Mouse (Mus musculus) MEL (cell line): Measurements from ENCODE around the gene Fkbp10. TPM values are rescaled to one million over a fixed set of nuclear protein-coding genes. Genes with fewer than 3 reads are reported as not detected.

Experiments used
- DNase-seq: peaks from one replicate; pipeline ENCODE4 v3.0.0; 2011; ENCODE audit warnings: low read depth, low spot score
- H3K27ac ChIP-seq: 2 replicates; pipeline ENCODE4 v1.5.1; 2012; ENCODE audit warnings: low read depth, mild to moderate bottlenecking, control low read depth, low read length, moderate library complexity; ENCODE audit not compliant: control insufficient read depth
- H3K27me3 ChIP-seq, 2 experiments: fragments of 150-350 bp in 1 of 2; sonication (generic) in 1 of 2; 2 replicates each; pipeline ENCODE4 v1.6.1; 2012; ENCODE audit warnings: low read length in 2 of 2, mild to moderate bottlenecking in 2 of 2, improper control_type of control experiment in 1 of 2, moderate library complexity in 1 of 2; ENCODE audit not compliant: insufficient read depth in 2 of 2, control insufficient read depth in 1 of 2
- H3K36me3 ChIP-seq, 2 experiments: 2 replicates each; pipeline ENCODE4 v1.6.1; 2012 to 2014; ENCODE audit warnings: low read length in 2 of 2, improper control_type of control experiment in 1 of 2, inconsistent platforms in 1 of 2, mild to moderate bottlenecking in 1 of 2; ENCODE audit not compliant: insufficient read depth in 2 of 2, control insufficient read depth in 1 of 2
- H3K4me1 ChIP-seq, 2 experiments: fragments of 150-350 bp in 1 of 2; sonication (generic) in 1 of 2; 2 replicates each; pipeline ENCODE4 v1.6.1; 2012; ENCODE audit warnings: low read length in 2 of 2, improper control_type of control experiment in 1 of 2, mild to moderate bottlenecking in 1 of 2; ENCODE audit not compliant: insufficient read depth in 2 of 2, control insufficient read depth in 1 of 2
- H3K4me3 ChIP-seq, 2 experiments: fragments of 150-350 bp in 1 of 2; sonication (generic) in 1 of 2; 2 replicates each; pipeline ENCODE4 v1.5.1; 2012; ENCODE audit warnings: low read depth in 2 of 2, low read length in 2 of 2, mild to moderate bottlenecking in 2 of 2, moderate library complexity in 2 of 2, control low read depth in 1 of 2, improper control_type of control experiment in 1 of 2; ENCODE audit not compliant: control insufficient read depth in 1 of 2, insufficient read depth in 1 of 2
- H3K79me2 ChIP-seq: 2 replicates; pipeline ENCODE4 v1.6.1; 2012; ENCODE audit warnings: mild to moderate bottlenecking, low read length, moderate library complexity; ENCODE audit not compliant: control insufficient read depth, poor library complexity, insufficient read depth
- H3K9ac ChIP-seq: 2 replicates; pipeline ENCODE4 v1.6.1; 2012; ENCODE audit warnings: low read depth, mild to moderate bottlenecking, control low read depth, low read length, moderate library complexity; ENCODE audit not compliant: control insufficient read depth, poor library complexity, severe bottlenecking
- H3K9me3 ChIP-seq: fragments of 150-350 bp; sonication (generic); replicated peaks from 2 replicates; pipeline ENCODE4 v1.6.1; 2012; ENCODE audit warnings: mild to moderate bottlenecking, low read length, improper control_type of control experiment, moderate library complexity; ENCODE audit not compliant: insufficient read depth
- BHLHE40 ChIP-seq: IDR thresholded peaks from 2 replicates; pipeline ENCODE4 v1.6.1; 2012; ENCODE audit warnings: low read depth, mild to moderate bottlenecking, inconsistent platforms, low read length, improper control_type of control experiment, borderline replicate concordance
- CHD1 ChIP-seq: IDR thresholded peaks from 2 replicates; pipeline ENCODE4 v1.6.1; 2012; ENCODE audit warnings: low read depth, mild to moderate bottlenecking, inconsistent platforms, low read length, improper control_type of control experiment
- CTCF ChIP-seq, 3 experiments: IDR thresholded peaks in 2 of 3; conservative IDR thresholded peaks in 1 of 3; 2 replicates each; pipeline ENCODE4 v1.5.1; 2011 to 2012; ENCODE audit warnings: low read length in 3 of 3, low read depth in 2 of 3, mild to moderate bottlenecking in 2 of 3, improper control_type of control experiment in 1 of 3, inconsistent platforms in 1 of 3, mixed read lengths in 1 of 3, moderate library complexity in 1 of 3; ENCODE audit not compliant: control insufficient read depth in 1 of 3, insufficient read depth in 1 of 3, poor library complexity in 1 of 3, severe bottlenecking in 1 of 3
- E2F4 ChIP-seq: IDR thresholded peaks from 2 replicates; pipeline ENCODE4 v1.6.1; 2011; ENCODE audit warnings: low read depth, low read length, improper control_type of control experiment, borderline replicate concordance
- ELF1 ChIP-seq: IDR thresholded peaks from 2 replicates; pipeline ENCODE4 v1.6.1; 2014; ENCODE audit warnings: low read depth, mild to moderate bottlenecking, inconsistent platforms, low read length, improper control_type of control experiment, moderate library complexity
- EP300 ChIP-seq, 2 experiments: IDR thresholded peaks; 2 replicates each; pipeline ENCODE4 v1.6.1; 2011; ENCODE audit warnings: improper control_type of control experiment in 2 of 2, low read length in 2 of 2, low read depth in 1 of 2, mild to moderate bottlenecking in 1 of 2
- ETS1 ChIP-seq: IDR thresholded peaks from 2 replicates; pipeline ENCODE4 v1.6.1; 2012; ENCODE audit warnings: low read depth, mild to moderate bottlenecking, inconsistent platforms, low read length, improper control_type of control experiment, moderate library complexity
- GABPA ChIP-seq: IDR thresholded peaks from 2 replicates; pipeline ENCODE4 v1.6.1; 2012; ENCODE audit warnings: low read depth, mild to moderate bottlenecking, inconsistent platforms, low read length, improper control_type of control experiment, moderate library complexity
- GATA1 ChIP-seq: IDR thresholded peaks from 2 replicates; pipeline ENCODE4 v1.6.1; 2011; ENCODE audit warnings: low read depth, low read length, improper control_type of control experiment
- KAT2A ChIP-seq: conservative IDR thresholded peaks from 2 replicates; pipeline ENCODE4 v1.6.1; 2012; ENCODE audit warnings: low read depth, low read length, improper control_type of control experiment, inconsistent platforms
- MAZ ChIP-seq: IDR thresholded peaks from 2 replicates; pipeline ENCODE4 v1.6.1; 2012; ENCODE audit warnings: low read depth, mild to moderate bottlenecking, inconsistent platforms, low read length, improper control_type of control experiment
- MXI1 ChIP-seq: IDR thresholded peaks from 2 replicates; pipeline ENCODE4 v1.6.1; 2011; ENCODE audit warnings: mild to moderate bottlenecking, low read depth, low read length, improper control_type of control experiment
- MYB ChIP-seq: IDR thresholded peaks from 2 replicates; pipeline ENCODE4 v1.6.1; 2011; ENCODE audit warnings: mild to moderate bottlenecking, low read depth, low read length, improper control_type of control experiment
- MYC ChIP-seq: IDR thresholded peaks from 2 replicates; pipeline ENCODE4 v1.6.1; 2011; ENCODE audit warnings: low read depth, mild to moderate bottlenecking, low read length, improper control_type of control experiment, moderate library complexity
- NELFE ChIP-seq: IDR thresholded peaks from 2 replicates; pipeline ENCODE4 v1.6.1; 2011; ENCODE audit warnings: low read depth, low read length, improper control_type of control experiment
- POLR2AphosphoS5 ChIP-seq: IDR thresholded peaks from 2 replicates; pipeline ENCODE4 v1.6.1; 2012; ENCODE audit warnings: low read depth, borderline replicate concordance, mild to moderate bottlenecking, inconsistent platforms, low read length, moderate library complexity, mixed read lengths
- SMC3 ChIP-seq: IDR thresholded peaks from 2 replicates; pipeline ENCODE4 v1.6.1; 2011; ENCODE audit warnings: low read depth, low read length, improper control_type of control experiment
- TAL1 ChIP-seq: IDR thresholded peaks from 2 replicates; pipeline ENCODE4 v1.6.1; 2012; ENCODE audit warnings: mild to moderate bottlenecking, inconsistent platforms, low read length, moderate library complexity, mixed read lengths
- TCF12 ChIP-seq: IDR thresholded peaks from 2 replicates; pipeline ENCODE4 v1.6.1; 2014; ENCODE audit warnings: low read depth, mild to moderate bottlenecking, inconsistent platforms, low read length, improper control_type of control experiment, moderate library complexity
- ZKSCAN1 ChIP-seq: IDR thresholded peaks from 2 replicates; pipeline ENCODE4 v1.6.1; 2012; ENCODE audit warnings: low read depth, mild to moderate bottlenecking, inconsistent platforms, low read length, improper control_type of control experiment, moderate library complexity
- ZMIZ1 ChIP-seq: IDR thresholded peaks from 2 replicates; pipeline ENCODE4 v1.6.1; 2012; ENCODE audit warnings: low read depth, mild to moderate bottlenecking, inconsistent platforms, low read length, improper control_type of control experiment, moderate library complexity
- polyA plus RNA-seq, 2 experiments: library from polyadenylated mRNA; stranded (reverse) in 1 of 2; unstranded in 1 of 2; fragments of >175 nt in 1 of 2; fragments of >200 nt in 1 of 2; gene quantifications; 2 replicates each; pipeline versions ENCODE4 v1.2.1 to v1.2.4; 2012; ENCODE audit warnings: low replicate concordance in 2 of 2, low read depth in 1 of 2; ENCODE audit not compliant: insufficient read length in 2 of 2, insufficient read depth in 1 of 2, missing spikeins in 1 of 2
- total RNA-seq: library from RNA; depleted of rRNA; stranded (reverse); fragments of 300-350 nt; gene quantifications from 2 replicates; pipeline ENCODE4 v1.2.3, GENCODE M21; 2012

Fkbp10 gene
- total and polyA plus RNA-seq, 3 experiments = 0.19 to 0.28 TPM; not detected in 1

DNA sequence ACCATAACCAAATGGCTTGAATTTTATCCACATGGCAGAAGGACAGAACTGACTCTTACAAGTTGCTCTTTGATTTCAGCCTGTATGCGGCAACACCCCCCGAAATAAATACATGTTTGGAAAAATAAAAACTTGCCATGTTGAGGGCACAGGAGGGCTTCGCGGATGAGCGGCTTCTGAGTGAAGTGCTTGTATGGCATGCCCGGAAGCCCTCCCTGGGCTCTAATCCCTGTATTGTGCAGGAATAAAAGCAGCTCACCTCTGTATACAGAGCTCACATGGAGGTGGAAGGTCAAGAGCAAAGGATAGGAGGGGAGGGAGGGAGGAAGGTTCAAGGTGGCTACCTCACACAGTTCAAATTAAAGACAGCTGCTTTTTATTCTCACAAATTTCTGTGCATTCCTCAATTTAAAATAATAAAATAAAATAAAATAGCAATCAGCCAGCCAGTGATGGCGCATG lies 23.6 kb upstream of the Fkbp10 start:
- H3K9ac ChIP-seq = no peak overlapping the region
- no peak overlapping the region for H3K27ac ChIP-seq
- no peak overlapping the region for H3K4me3 ChIP-seq
- no peak for TF ChIP-seq KAT2A
- TF ChIP-seq GABPA = no peak
- no peak for TF ChIP-seq BHLHE40
- TF ChIP-seq CTCF (IDR thresholded peaks at IDR 0.05 in 2 of 3, conservative IDR thresholded peaks at IDR 0.05 in 1 of 3; ENCODE audit: control insufficient read depth in 1 of 3, insufficient read depth in 1 of 3, low read depth in 2 of 3, low read length in 3 of 3, poor library complexity in 1 of 3, severe bottlenecking in 1 of 3) = no peak
- TF ChIP-seq ZKSCAN1 = no peak
- TF ChIP-seq MAZ = no peak
- no peak for TF ChIP-seq EP300 (IDR thresholded peaks at IDR 0.05; ENCODE audit: low read depth in 1 of 2, low read length in 2 of 2)
- TF ChIP-seq ZMIZ1 = no peak
- TF ChIP-seq E2F4 = no peak
- no peak for TF ChIP-seq ELF1
- TF ChIP-seq NELFE = no peak
- no peak for TF ChIP-seq CHD1
- no peak for TF ChIP-seq MYC
- no peak for TF ChIP-seq MXI1
- TF ChIP-seq GATA1 = no peak
- no peak for TF ChIP-seq TAL1
- H3K79me2 ChIP-seq = no peaks in the 10 kb centered on the region
- H3K9me3 ChIP-seq = no peaks in the 10 kb centered on the region
- no peak for DNase-seq
- peaks cover 0 to 12% of the 10 kb centered on the region in 2 experiments; a peak in 2 of 4 replicates for H3K36me3 ChIP-seq
- no peaks in the 10 kb centered on the region; a peak in 1 of 4 replicates for H3K27me3 ChIP-seq
- peaks cover 0 to 28% of the 10 kb centered on the region in 2 experiments; a peak in 2 of 4 replicates for H3K4me1 ChIP-seq

- no peak for DNase-seq
- Histone ChIP-seq H3K4me1 (peaks cover 0 to 29% of the 10 kb centered on the region in 2 experiments; a peak in 2 of 4 replicates), H3K9me3 (no peaks in the 10 kb centered on the region), H3K27me3 (no peaks in the 10 kb centered on the region), H3K79me2 (no peaks in the 10 kb centered on the region), H3K36me3 (peaks cover 0 to 12% of the 10 kb centered on the region in 2 experiments; a peak in 2 of 4 replicates), H3K4me3 (no peak overlapping the region), H3K27ac (no peak overlapping the region), H3K9ac (no peak overlapping the region)
- no peak for TF ChIP-seq MYB
- no peak for TF ChIP-seq POLR2AphosphoS5
- TF ChIP-seq GABPA = no peak
- no peak for TF ChIP-seq BHLHE40
- TF ChIP-seq TCF12 = no peak
- no peak for TF ChIP-seq EP300 (IDR thresholded peaks at IDR 0.05; ENCODE audit: low read depth in 1 of 2, low read length in 2 of 2)
- TF ChIP-seq ETS1 = no peak
- no peak for TF ChIP-seq GATA1
- no peak for TF ChIP-seq SMC3
- no peak for TF ChIP-seq ZKSCAN1
Measured at GRCm38 (mm10) chr11:100392958-100393357, 22.5 kb upstream of the Fkbp10 start.
